Mouse (Mus musculus) MEL (cell line): Measurements from ENCODE around the gene Prss54.

Experiments used
- CHD2 ChIP-seq: IDR thresholded peaks from 2 replicates; pipeline ENCODE4 v1.6.1; 2011; ENCODE audit warnings: low read length, improper control_type of control experiment
- CTCF ChIP-seq, 3 experiments: IDR thresholded peaks in 2 of 3; conservative IDR thresholded peaks in 1 of 3; 2 replicates each; pipeline ENCODE4 v1.5.1; 2011 to 2012; ENCODE audit warnings: low read length in 3 of 3, low read depth in 2 of 3, mild to moderate bottlenecking in 2 of 3, improper control_type of control experiment in 1 of 3, inconsistent platforms in 1 of 3, mixed read lengths in 1 of 3, moderate library complexity in 1 of 3; ENCODE audit not compliant: control insufficient read depth in 1 of 3, insufficient read depth in 1 of 3, poor library complexity in 1 of 3, severe bottlenecking in 1 of 3
- ETS1 ChIP-seq: IDR thresholded peaks from 2 replicates; pipeline ENCODE4 v1.6.1; 2012; ENCODE audit warnings: low read depth, mild to moderate bottlenecking, inconsistent platforms, low read length, improper control_type of control experiment, moderate library complexity
- GATA1 ChIP-seq: IDR thresholded peaks from 2 replicates; pipeline ENCODE4 v1.6.1; 2011; ENCODE audit warnings: low read depth, low read length, improper control_type of control experiment
- HCFC1 ChIP-seq: IDR thresholded peaks from 2 replicates; pipeline ENCODE4 v1.6.1; 2012; ENCODE audit warnings: low read depth, mild to moderate bottlenecking, inconsistent platforms, low read length, improper control_type of control experiment, moderate library complexity
- MAZ ChIP-seq: IDR thresholded peaks from 2 replicates; pipeline ENCODE4 v1.6.1; 2012; ENCODE audit warnings: low read depth, mild to moderate bottlenecking, inconsistent platforms, low read length, improper control_type of control experiment
- MEF2A ChIP-seq: IDR thresholded peaks from 2 replicates; pipeline ENCODE4 v1.6.1; 2014; ENCODE audit warnings: low read depth, mild to moderate bottlenecking, inconsistent platforms, low read length, improper control_type of control experiment; ENCODE audit not compliant: poor library complexity, insufficient replicate concordance, severe bottlenecking; ENCODE audit errors: extremely low read depth
- NELFE ChIP-seq: IDR thresholded peaks from 2 replicates; pipeline ENCODE4 v1.6.1; 2011; ENCODE audit warnings: low read depth, low read length, improper control_type of control experiment
- NRF1 ChIP-seq: IDR thresholded peaks from 2 replicates; pipeline ENCODE4 v1.6.1; 2014; ENCODE audit warnings: low read depth, mild to moderate bottlenecking, inconsistent platforms, low read length, improper control_type of control experiment, moderate library complexity; ENCODE audit not compliant: poor library complexity, insufficient read depth, severe bottlenecking
- POLR2A ChIP-seq, 2 experiments: IDR thresholded peaks; 2 replicates each; pipeline ENCODE4 v1.6.1; 2011 to 2012; ENCODE audit warnings: low read length in 2 of 2, mild to moderate bottlenecking in 2 of 2, control low read depth in 1 of 2, improper control_type of control experiment in 1 of 2, low read depth in 1 of 2, moderate library complexity in 1 of 2; ENCODE audit not compliant: control insufficient read depth in 1 of 2, insufficient read depth in 1 of 2, poor library complexity in 1 of 2
- UBTF ChIP-seq: IDR thresholded peaks from 2 replicates; pipeline ENCODE4 v1.6.1; 2012; ENCODE audit warnings: low read depth, mild to moderate bottlenecking, inconsistent platforms, low read length, improper control_type of control experiment, moderate library complexity, borderline replicate concordance; ENCODE audit not compliant: insufficient read depth
- USF2 ChIP-seq, 2 experiments: IDR thresholded peaks; 2 replicates each; pipeline ENCODE4 v1.6.1; 2011 to 2012; ENCODE audit warnings: improper control_type of control experiment in 2 of 2, low read length in 2 of 2, borderline replicate concordance in 1 of 2, inconsistent platforms in 1 of 2, low read depth in 1 of 2, mild to moderate bottlenecking in 1 of 2; ENCODE audit not compliant: insufficient read depth in 1 of 2
- ZMIZ1 ChIP-seq: IDR thresholded peaks from 2 replicates; pipeline ENCODE4 v1.6.1; 2012; ENCODE audit warnings: low read depth, mild to moderate bottlenecking, inconsistent platforms, low read length, improper control_type of control experiment, moderate library complexity
- ZNF384 ChIP-seq: IDR thresholded peaks from 2 replicates; pipeline ENCODE4 v1.6.1; 2012; ENCODE audit warnings: low read depth, mild to moderate bottlenecking, inconsistent platforms, low read length, improper control_type of control experiment

DNA sequence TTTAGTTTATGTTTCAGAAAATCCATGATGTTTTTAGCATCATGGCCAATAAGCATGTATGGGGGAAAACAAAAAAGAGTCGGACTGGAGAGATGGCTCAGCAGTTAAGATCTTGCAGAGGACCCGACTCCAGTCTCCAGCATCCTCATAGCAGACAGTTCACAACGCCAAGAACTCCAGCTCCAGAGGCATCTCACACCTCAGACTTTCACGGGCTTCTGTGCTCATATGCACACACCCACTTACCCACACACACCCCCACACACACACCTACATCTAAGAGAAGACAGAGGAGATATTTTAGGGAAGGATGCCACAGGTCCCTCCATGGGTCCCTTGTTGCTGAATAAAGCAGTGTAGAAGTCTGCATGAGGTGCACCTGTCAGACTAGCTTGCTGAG lies 14.4 kb upstream of the Prss54 start:
- no peak for TF ChIP-seq POLR2A (IDR thresholded peaks at IDR 0.05; ENCODE audit: control insufficient read depth in 1 of 2, insufficient read depth in 1 of 2, low read depth in 1 of 2, low read length in 2 of 2, poor library complexity in 1 of 2)
- no peak for TF ChIP-seq HCFC1
- TF ChIP-seq CTCF (IDR thresholded peaks at IDR 0.05 in 2 of 3, conservative IDR thresholded peaks at IDR 0.05 in 1 of 3; ENCODE audit: control insufficient read depth in 1 of 3, insufficient read depth in 1 of 3, low read depth in 2 of 3, low read length in 3 of 3, poor library complexity in 1 of 3, severe bottlenecking in 1 of 3), result no peak
- TF ChIP-seq GATA1, result no peak
- no peak for TF ChIP-seq MEF2A
- no peak for TF ChIP-seq ETS1
- no peak for TF ChIP-seq NRF1
- no peak for TF ChIP-seq ZMIZ1
- no peak for TF ChIP-seq UBTF
- TF ChIP-seq CHD2, result no peak
- TF ChIP-seq NELFE, result no peak
- TF ChIP-seq USF2 (IDR thresholded peaks at IDR 0.05; ENCODE audit: borderline replicate concordance in 1 of 2, insufficient read depth in 1 of 2, low read depth in 1 of 2, low read length in 2 of 2), result no peak
- TF ChIP-seq ZNF384, result no peak
- TF ChIP-seq MAZ, result no peak
